Mouse (Mus musculus) lung, embryonic 16.5 days (tissue): ENCODE results near the gene 3110040M04Rik. TPM values are rescaled to one million over a fixed set of nuclear protein-coding genes. Genes with fewer than 3 reads are reported as not detected.
"Not testable (repeated sequence)": the region's sequence is repeated elsewhere in the genome, so short reads cannot be mapped to it uniquely, and the experiment has no call there.

Experiments
- ATAC-seq: fragments of 200-750 bp; cut with Nextera tagmentation; 2 replicates; pipeline ENCODE4 v1.8.0; 2017; ENCODE audit warnings: low read depth, mild to moderate bottlenecking, moderate library complexity
- H3K27ac ChIP-seq: fragments of 300-500 bp; sonication (generic); 2 replicates; pipeline ENCODE4 v1.5.1; 2014; ENCODE audit warnings: mild to moderate bottlenecking, control low read depth, low read length
- H3K27me3 ChIP-seq: fragments of 300-500 bp; sonication (generic); 2 replicates; pipeline ENCODE4 v1.6.1; 2014; ENCODE audit warnings: low read depth, low read length, mixed read lengths; ENCODE audit not compliant: control insufficient read depth, insufficient read depth
- H3K36me3 ChIP-seq: fragments of 300-500 bp; sonication (generic); 2 replicates; pipeline ENCODE4 v1.6.1; 2014; ENCODE audit warnings: low read length; ENCODE audit not compliant: control insufficient read depth, insufficient read depth
- H3K4me1 ChIP-seq: fragments of 300-500 bp; sonication (generic); replicated peaks from 2 replicates; pipeline ENCODE4 v1.6.1; 2014; ENCODE audit warnings: low read length, mixed read lengths; ENCODE audit not compliant: control insufficient read depth, insufficient read depth
- H3K4me2 ChIP-seq: fragments of 300-500 bp; sonication (generic); 2 replicates; pipeline ENCODE4 v1.6.1; 2014; ENCODE audit warnings: low read depth, low read length, control low read depth
- H3K4me3 ChIP-seq: fragments of 300-500 bp; sonication (generic); 2 replicates; pipeline ENCODE4 v1.5.1; 2014; ENCODE audit warnings: mild to moderate bottlenecking, low read length, control low read depth
- H3K9ac ChIP-seq: fragments of 300-500 bp; sonication (generic); 2 replicates; pipeline ENCODE4 v1.6.1; 2014; ENCODE audit warnings: low read length, control low read depth
- H3K9me3 ChIP-seq: fragments of 300-500 bp; sonication (generic); 2 replicates; pipeline ENCODE4 v1.6.1; 2016; ENCODE audit warnings: low read length; ENCODE audit not compliant: control insufficient read depth
- WGBS: fragments of 180-500 bp; shearing (Covaris S2); extraction: QIAGEN DNeasy Blood & Tissue Kit; methylation state at CpG from one replicate; pipeline ENCODE4 v1.1.7; 2014; 5-methylcytosine and 5-hydroxymethylcytosine counted together
- polyA plus RNA-seq: library from polyadenylated mRNA; unstranded; fragments of >200 nt; fragmentation: Nextera tagmentation; extraction: Ambion mirVana; gene quantifications from 2 replicates; pipeline ENCODE4 v1.2.1, GENCODE M21; 2015

Gene 3110040M04Rik
- polyA plus RNA-seq, 1 experiment from 2014 or later = not detected

DNA sequence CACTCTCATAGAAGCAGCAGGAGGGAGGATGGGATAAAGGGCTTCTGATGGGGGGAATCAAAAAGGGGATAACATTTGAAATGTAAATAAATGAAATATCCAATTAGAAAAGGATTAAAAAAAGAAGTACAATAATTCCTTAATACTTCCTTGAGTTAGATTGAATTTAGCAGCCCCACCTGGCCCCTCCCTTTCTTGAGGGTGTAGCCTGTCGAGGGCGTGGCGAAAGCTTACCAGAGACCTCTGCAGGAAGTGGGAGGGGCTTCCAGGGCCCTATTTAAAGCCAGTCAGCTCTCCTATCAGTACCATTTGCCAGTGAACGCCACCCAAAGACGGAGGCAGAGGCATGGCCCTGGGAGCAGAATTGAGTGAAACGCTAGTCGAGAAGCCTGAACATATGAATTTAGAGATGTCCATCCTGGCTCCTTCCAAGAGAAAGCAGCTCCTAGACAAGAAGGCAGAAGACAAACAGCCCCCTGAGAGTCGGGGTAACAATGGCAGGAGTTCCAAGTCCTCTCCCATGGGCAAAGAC lies 6.0 kb downstream of the 3110040M04Rik start, which contains the start of gene Gm47996:
Gene Gm47996, plus strand, starts transcription at position 308 of the 532 bp plus-strand sequence.
- H3K4me2 ChIP-seq, ATAC-seq, H3K27ac ChIP-seq, H3K4me3 ChIP-seq, H3K9ac ChIP-seq, H3K36me3 ChIP-seq, H3K4me1 ChIP-seq, H3K27me3 ChIP-seq, H3K9me3 ChIP-seq: not testable (repeated sequence)
- WGBS = 84% methylated on average over 4 of the region's 8 CpGs

DNA sequence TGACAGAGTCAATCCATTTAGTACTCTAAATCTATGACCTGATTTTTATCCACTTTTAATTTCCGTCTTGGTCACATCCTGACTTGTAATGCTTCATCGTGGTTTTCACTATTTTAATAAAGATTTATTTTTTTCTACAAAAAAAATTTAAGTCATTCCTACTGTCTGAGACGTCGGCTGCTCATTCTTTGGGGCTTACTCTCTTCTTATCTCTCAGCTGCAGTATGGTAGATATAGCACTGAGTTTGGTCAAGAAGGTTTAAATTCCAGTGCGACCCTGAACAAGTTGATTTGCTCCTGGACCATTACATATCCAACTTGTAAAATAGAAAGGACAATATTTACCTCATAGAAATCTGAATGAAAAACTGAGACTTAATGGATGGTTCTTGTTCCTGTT lies 7.7 kb downstream of the 3110040M04Rik start:
- H3K9me3 ChIP-seq, H3K36me3 ChIP-seq, H3K4me2 ChIP-seq, ATAC-seq, H3K27me3 ChIP-seq, H3K4me1 ChIP-seq, H3K9ac ChIP-seq, H3K27ac ChIP-seq, H3K4me3 ChIP-seq: not testable (repeated sequence)
- 75% methylated on average over 5 of the region's 5 CpGs for WGBS

DNA sequence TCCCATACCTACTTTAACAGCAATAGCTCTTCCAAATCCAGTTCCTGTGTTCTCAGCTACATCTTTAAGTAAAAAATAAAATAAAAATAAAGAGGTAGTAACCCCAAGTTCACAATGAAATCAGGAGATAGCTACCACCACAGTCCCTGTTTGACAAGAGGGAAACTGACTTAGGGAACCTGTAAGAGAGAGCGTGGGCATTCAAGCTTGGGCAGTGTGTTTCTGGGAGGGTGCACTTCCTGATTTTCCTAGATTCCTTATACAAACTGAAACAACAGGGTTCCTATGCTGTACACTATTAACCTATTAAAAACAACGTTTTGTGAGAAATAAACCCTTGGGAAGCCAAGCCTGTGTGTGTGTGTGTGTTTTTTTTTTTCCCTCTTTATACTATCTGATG lies 10.9 kb downstream of the 3110040M04Rik start:
- Histone ChIP-seq H3K36me3 (no peaks in the 10 kb centered on the region), H3K27me3 (no peaks in the 10 kb centered on the region), H3K4me2 (no peak overlapping the region), H3K4me1 (no peaks in the 10 kb centered on the region), H3K9me3 (no peaks in the 10 kb centered on the region), H3K9ac (no peak overlapping the region), H3K27ac (no peak overlapping the region), H3K4me3 (no peak overlapping the region)
- 74% methylated on average over 2 of the region's 2 CpGs for WGBS
- no peak for ATAC-seq

DNA sequence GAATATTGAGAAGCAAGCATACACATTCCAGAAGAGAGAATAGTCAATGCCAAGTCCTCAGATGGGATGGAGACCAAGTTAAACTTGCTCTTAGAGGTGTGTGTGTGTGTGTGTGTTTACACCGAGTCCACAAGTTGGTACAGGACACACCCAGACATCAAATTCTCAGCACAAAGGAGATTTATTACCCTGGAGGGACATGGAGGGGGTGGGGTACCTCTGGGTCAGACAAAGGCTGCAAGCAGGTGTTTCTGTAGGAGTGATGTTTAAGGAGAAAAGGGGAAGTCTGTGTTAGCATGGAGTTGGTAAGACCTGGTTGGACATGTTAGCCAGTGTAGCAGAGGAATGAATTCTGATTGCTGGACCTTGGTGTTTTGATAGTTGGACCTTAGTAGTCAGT lies 12.1 kb downstream of the 3110040M04Rik start:
- no peak for ATAC-seq
- Histone ChIP-seq H3K4me3 (no peak overlapping the region), H3K9me3 (no peaks in the 10 kb centered on the region), H3K36me3 (no peaks in the 10 kb centered on the region), H3K4me1 (no peaks in the 10 kb centered on the region), H3K27me3 (no peaks in the 10 kb centered on the region), H3K27ac (no peak overlapping the region), H3K9ac (no peak overlapping the region), H3K4me2 (no peak overlapping the region)
- 38% methylated on average over 1 of the region's 1 CpGs for WGBS

DNA sequence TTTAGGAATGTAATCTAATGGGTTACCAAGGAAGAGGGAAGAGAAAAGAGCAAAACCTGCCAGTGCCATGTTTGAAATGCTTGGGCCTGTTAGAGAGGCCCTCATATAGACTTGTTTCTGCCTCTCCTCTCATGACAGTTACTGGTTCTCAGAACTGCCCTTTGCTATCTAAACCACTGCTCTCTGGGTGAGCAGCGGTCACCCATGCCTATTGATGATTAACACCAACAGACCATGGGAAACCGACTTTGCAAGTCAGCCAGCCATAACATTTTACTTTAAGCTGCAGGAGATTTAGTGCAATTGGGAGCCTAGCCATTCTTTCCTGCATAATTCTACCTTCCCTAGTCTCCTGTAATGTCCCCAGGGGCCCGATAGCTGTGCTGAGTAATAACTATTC lies 12.5 kb downstream of the 3110040M04Rik start:
- 67% methylated on average over 3 of the region's 3 CpGs for WGBS
- Histone ChIP-seq H3K27ac (no peak overlapping the region), H3K4me2 (no peak overlapping the region), H3K27me3 (no peaks in the 10 kb centered on the region), H3K4me1 (no peaks in the 10 kb centered on the region), H3K36me3 (no peaks in the 10 kb centered on the region), H3K4me3 (no peak overlapping the region), H3K9me3 (no peaks in the 10 kb centered on the region), H3K9ac (no peak overlapping the region)
- ATAC-seq = no peak

DNA sequence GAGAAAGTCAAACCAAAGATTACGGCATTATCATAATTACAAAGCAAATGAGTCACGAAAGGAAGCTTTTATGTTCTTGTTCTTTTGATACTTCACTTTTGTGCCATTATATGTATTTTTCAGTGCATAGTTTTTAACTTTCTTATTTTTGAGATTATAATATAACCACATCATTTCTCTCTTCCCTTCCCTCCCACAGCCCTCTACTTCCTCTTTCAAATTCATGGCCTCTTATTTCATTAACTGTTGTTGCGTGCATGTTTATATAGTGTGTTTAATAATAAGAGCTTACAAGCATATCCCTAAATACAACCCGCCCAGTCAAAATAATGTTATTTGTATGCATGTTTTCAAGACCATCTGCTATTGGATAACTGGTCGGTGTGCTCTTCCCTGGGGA lies 15.1 kb downstream of the 3110040M04Rik start:
- no peak overlapping the region for H3K4me2 ChIP-seq
- H3K9ac ChIP-seq = no peak overlapping the region
- ATAC-seq = no peak
- H3K4me3 ChIP-seq = no peak overlapping the region
- 84% methylated on average over 5 of the region's 5 CpGs for WGBS
- no peaks in the 10 kb centered on the region for H3K36me3 ChIP-seq
- H3K27ac ChIP-seq = no peak overlapping the region
- H3K27me3 ChIP-seq = no peaks in the 10 kb centered on the region
- no peaks in the 10 kb centered on the region for H3K4me1 ChIP-seq
- H3K9me3 ChIP-seq = no peaks in the 10 kb centered on the region

DNA sequence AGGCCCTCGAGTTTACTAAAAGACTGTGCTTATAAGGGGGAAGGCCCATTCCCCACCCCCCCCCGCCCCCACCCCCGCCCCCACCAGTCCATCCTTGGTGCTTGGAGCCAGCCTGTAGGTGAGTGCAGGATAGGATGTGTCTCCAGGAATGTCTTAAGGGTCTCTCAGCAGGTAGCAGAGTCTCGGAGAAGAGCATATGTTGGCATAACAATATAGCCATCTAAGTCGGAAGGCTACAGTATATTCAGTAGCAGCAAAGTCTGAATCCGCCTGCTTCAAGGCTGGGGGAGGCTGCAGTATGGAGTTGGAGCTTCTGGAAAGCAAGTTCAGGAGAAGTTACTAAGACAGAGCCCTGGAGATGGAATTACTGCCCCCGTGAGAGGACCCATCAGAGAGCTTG lies 16.2 kb downstream of the 3110040M04Rik start:
- no peak for ATAC-seq
- Histone ChIP-seq H3K27ac (no peak overlapping the region), H3K4me3 (no peak overlapping the region), H3K9ac (no peak overlapping the region), H3K9me3 (no peaks in the 10 kb centered on the region), H3K36me3 (no peaks in the 10 kb centered on the region), H3K27me3 (no peaks in the 10 kb centered on the region), H3K4me2 (no peak overlapping the region), H3K4me1 (no peaks in the 10 kb centered on the region)
- WGBS = 73% methylated on average over 7 of the region's 7 CpGs

DNA sequence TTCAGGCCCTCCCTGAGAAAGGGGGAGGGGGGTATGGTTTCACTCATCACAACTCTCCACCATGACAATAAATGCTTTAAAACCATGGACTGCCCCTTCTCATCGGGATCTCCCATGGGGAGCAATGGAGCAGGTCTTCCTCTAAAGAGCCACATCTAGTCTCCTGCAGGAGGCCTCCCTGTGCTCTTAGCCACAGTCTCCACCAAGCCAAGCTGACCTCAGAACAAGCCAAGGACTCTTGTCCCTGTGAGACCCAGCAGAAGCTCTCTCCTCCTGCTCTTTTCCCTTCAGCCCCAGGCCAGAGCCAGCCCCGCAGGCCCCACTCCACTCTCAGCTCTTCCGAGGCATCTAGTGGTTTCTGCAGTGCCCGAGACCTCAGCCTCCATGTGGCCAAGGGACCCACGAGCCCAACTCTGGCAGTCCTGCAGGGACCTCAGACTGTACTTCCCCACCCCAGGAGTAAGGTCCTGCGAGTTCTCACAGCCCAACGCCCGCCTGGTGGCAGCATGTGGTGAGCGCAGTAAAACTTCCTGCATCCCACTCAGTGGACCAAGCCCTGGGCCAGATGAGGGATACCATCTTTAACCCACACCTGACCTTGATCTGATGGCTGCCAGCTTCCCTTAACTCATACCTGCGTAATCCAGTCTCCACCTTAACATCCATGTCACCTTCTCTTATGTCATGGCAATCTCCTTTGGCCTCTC lies 18.8 kb downstream of the 3110040M04Rik start:
- H3K36me3 ChIP-seq = no peaks in the 10 kb centered on the region
- WGBS = 77% methylated on average over 10 of the region's 10 CpGs
- H3K27ac ChIP-seq = no peak overlapping the region
- H3K27me3 ChIP-seq = no peaks in the 10 kb centered on the region
- ATAC-seq = no peak
- no peak overlapping the region for H3K4me2 ChIP-seq
- H3K4me3 ChIP-seq = no peak overlapping the region
- no peaks in the 10 kb centered on the region for H3K9me3 ChIP-seq
- H3K9ac ChIP-seq = no peak overlapping the region
- H3K4me1 ChIP-seq = no peaks in the 10 kb centered on the region

DNA sequence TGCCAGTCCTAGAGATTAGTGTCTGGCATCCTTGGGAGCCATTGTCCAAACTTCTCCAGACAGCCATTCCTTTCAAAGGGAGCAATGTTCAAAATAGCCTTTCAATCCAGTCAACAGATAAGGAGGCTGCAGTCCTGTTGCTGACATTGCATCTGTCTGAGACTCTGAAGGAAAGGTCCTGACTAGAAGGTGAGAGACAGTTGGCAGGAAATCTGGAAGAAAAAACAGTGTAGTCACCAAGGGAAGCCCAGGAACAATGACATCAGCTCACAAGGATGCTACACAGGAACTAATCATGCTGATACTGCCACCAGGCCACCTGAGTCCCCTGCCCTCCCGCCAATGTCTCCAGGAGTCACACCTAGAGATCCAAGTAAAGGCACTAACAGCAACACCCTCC lies 19.5 kb downstream of the 3110040M04Rik start:
- Histone ChIP-seq H3K36me3 (no peaks in the 10 kb centered on the region), H3K4me1 (no peaks in the 10 kb centered on the region), H3K27ac (no peak overlapping the region), H3K4me2 (no peak overlapping the region), H3K4me3 (no peak overlapping the region), H3K9me3 (no peaks in the 10 kb centered on the region), H3K9ac (no peak overlapping the region), H3K27me3 (no peaks in the 10 kb centered on the region)
- WGBS = 33% methylated on average over 1 of the region's 1 CpGs
- no peak for ATAC-seq
